Mouse (Mus musculus) Muller cell, postnatal 12 days (primary cell): Measurements from ENCODE around the gene Vinac1.

Experiments
- DNase-seq: peaks from one replicate; pipeline ENCODE4 v3.0.0-alpha.2; 2015; ENCODE audit errors: inconsistent ontology term

The Vinac1 gene

DNA sequence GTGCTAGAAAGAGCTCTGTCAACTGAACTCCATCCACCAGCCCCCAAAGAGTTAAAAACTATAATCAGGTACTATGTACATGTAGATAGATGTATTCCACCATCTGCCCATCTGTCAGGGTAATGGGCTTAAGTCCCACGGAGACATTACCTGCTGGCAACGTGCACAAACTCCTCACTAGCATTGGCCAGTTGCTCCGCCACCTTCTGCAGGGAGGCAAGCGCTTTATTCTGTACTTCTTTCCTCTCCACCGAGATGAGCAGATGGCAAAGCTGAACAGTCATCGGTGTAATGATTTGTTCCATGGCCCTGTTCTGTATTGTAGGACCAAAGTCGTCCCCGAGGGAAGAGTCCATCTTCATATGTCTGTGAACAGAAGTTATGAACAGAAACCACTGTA lies at the start of gene Vinac1:
Gene Vinac1 (minus strand): TSS at position 362 of the 400 bp plus-strand sequence.
- DNase-seq, result no peak

DNA sequence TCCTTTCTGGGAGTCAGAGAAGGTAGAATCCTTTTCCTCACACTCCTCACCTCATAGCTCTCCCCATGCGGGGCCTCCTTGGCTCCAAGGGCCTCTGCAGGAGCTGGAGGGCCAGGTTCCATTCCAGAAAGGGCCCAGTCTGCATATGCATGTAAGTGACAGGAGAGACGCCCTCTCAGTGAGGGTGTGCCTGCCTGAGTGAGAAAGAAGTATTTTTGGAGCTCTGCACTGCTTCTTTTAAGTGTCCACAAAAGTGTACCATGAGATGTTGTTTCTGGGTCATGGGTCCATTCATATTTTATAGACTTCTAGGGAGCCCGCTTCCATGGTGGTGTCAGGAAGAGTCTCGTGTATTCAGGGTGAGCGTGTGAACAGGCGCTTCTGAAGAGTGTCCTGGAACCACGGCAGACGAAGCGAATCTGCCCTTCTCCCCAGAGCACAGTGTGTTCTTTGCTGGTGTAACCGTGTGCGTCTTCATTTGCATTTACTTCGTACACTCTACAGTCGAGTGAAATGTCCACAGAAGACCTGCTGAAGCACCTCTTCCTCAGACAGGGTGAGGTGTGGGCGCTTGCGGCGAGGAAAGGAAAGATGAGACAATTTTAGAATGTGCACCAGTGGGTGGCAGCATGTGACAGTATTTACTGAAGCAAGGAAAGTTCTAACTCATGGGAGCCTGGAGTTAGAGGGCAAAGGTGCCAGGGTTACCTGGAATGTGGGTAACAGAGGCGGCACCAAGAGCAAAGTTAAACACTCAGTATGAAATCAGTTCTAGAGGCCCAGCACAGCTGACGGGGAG lies 46.2 kb upstream of the Vinac1 start:
- DNase-seq, result no peak

DNA sequence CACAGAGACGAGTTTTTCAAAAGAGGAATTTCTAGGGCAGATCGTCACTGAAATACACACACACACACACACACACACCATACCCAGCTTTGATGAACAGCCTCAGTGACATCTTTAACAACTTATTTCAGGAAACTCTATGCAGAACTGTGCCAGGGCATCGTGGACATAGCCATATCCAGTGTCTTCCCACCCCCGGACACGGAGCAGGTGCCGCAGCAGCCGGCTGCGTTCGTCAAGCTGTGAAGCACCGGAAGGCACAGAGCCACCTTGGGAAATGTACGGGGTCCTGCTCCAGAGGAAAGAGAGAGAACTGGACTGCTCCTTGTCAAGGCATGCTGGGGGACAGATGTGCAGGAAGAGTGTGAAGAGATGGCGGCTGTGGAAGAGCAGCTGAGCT lies 44.8 kb upstream of the Vinac1 start:
- DNase-seq, result no peak

DNA sequence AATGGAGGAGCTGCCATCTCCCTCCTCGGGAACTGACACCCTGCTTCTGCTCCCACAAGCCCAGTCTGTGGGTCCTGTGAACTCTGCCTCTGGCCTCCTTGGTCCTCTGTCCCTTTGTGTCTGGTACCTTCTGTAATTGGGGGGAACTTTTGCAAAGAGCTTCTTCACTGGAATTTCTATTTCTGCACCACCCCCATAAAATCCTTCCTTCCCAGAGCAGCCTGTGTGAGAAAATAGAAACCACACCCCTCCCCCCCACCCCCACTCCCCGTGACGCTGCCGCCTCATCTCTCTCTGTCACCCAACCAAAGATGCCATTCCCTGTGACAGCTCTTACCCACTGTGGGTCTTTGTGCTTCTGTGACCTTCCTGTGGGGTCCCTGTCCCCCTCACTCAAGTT lies 42.4 kb upstream of the Vinac1 start:
- no peak for DNase-seq

DNA sequence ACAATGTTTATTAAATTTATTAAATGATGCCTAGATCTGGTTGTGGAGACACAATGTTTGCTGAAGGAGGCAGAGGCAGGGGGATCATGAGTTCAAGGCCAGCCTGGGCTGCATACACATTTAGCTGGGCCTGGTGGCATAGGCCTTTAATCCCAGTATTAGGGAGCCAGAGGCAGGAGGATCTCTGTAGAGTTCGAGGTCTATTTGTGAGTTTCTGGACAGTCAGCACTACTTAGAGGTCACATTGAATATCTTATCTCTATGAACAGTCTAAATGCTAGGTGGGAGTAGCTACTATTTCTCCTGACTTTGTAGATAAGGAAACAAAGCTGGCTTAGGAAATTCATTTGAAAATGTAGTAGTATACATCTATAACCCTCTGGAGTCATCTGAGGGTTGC lies 39.5 kb upstream of the Vinac1 start:
- no peak for DNase-seq

DNA sequence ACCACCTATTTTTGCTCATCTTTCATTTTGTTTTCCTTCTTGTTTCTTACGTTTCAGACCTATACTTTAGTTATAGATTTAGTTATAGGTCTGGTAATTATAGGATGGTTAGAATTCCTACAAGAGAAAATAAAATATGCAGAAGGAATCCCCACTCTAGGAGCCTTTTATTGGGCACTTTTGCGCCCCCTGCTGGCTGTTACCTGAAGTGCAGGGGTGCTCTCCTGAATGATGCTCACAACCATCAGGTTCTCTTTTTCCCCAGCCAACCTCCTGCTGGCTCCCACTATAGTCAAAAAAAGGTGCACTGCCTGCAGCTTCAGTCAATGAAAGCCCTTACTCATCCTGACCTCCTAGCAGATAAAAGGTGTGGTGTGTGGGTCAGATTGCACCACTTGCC lies 37.0 kb upstream of the Vinac1 start:
- DNase-seq, result peak; percentile 5

DNA sequence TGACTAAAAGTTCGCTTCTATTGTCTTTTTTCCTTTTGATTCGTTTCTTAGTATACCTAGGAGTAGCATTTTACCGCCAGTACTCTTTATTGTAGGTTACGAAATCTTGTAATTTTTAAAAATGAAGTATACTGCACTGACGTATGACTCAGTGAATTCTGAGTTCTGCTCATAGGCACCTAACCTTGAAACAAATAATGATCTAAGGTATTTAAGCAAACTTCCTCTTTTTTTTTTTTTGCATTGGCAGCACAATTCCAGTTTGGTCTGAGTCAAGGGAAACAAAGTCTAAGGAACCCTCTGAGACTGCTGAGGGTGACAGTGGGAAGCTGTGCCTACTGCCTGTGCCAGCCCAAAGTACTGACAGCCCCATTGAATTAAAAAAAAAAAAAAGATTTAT lies 35.5 kb upstream of the Vinac1 start:
- no peak for DNase-seq

DNA sequence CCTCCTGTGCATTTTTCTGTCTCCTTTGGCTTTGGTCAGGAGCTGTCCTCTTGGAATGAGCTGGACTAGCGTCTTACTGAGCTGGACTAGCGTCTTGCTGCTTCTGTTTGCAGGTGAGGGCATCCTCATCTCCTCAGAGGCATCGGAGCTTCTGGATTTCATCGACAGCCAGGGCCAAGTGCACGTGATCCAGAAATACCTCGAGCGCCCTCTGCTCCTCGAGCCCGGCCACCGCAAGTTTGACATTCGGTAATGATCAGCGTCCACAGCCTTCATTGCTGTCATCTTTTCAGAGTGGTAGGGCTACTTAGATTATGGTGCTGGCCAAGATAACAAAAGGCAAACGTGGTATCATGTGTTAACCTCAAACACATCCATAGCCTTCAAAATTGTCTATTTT lies 33.1 kb upstream of the Vinac1 start:
- DNase-seq, result no peak

DNA sequence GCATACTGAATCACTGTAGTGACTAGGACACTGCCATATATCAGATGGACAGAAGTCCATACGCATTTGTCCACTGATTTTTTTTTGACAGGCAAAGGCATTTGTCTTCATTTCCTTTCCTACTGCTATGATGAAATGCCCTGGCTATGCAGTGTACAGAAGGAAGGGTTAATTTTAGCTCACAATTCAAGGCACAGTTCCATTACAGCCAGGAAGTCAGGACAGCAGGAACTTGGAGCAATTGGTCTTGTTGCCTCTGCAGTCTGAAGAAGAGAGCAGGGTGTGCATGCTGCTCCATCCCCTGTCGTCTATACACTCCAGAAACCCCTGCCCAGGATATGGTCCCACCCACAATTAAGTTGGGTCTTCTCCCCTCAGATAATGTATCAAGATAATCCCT lies 31.2 kb upstream of the Vinac1 start:
- no peak for DNase-seq

DNA sequence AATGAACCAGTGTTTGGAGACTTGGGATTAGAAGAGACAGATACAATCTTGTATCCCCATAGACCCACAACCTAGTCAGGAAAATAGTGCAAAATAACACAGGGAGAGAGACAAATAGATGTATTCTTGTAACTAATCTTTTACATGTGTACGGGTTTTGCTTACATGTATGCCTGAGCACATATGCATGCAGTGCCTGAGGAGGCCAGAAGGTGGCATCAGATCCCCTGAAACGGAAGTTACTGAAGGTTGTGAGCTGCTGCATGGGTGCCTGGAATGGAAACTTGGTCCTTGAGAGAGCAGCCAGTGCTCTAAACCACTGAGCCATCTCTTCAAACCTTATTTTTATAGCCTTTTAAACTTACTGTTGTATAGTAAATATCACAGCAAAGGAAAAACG lies 30.3 kb upstream of the Vinac1 start:
- DNase-seq, result no peak

DNA sequence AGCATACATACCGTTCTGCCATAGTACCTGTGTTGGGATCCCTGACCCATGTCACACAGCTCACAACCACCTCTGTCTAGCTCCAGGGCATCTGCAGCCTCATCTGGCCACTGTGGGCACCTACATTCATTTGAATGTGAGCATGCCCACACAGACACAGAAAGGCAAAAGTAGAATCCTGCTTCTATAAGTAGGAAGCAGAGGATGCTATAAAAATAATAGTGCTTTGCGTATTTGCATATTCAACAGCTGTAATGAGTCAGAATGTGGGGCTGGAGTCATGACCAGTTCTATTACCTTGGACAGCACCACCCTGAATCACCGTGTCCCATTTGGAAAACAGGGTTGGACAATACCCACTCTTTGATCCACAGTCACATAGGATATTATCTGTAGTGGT lies 22.3 kb upstream of the Vinac1 start:
- no peak for DNase-seq

DNA sequence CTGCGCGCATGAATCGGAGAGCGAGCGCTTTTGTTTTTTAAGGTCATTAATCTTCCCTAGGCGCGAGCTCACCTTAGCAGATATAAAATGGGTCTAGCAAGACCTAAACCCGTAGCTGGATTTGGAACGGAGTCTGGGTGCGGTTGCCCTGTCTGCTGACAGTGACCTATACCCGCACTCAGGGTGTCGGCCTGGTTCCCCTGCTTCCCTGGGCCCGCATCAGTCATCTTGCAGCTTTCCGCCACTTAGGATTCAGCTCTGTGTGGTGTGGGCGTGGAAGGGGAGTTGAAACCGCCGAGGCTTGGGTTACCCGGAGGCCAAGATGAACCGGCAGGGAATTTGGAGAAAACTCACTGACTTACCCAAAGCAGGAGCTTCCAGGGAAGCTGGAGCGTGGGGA lies 18.4 kb upstream of the Vinac1 start:
- DNase-seq, result peak; percentile 79

DNA sequence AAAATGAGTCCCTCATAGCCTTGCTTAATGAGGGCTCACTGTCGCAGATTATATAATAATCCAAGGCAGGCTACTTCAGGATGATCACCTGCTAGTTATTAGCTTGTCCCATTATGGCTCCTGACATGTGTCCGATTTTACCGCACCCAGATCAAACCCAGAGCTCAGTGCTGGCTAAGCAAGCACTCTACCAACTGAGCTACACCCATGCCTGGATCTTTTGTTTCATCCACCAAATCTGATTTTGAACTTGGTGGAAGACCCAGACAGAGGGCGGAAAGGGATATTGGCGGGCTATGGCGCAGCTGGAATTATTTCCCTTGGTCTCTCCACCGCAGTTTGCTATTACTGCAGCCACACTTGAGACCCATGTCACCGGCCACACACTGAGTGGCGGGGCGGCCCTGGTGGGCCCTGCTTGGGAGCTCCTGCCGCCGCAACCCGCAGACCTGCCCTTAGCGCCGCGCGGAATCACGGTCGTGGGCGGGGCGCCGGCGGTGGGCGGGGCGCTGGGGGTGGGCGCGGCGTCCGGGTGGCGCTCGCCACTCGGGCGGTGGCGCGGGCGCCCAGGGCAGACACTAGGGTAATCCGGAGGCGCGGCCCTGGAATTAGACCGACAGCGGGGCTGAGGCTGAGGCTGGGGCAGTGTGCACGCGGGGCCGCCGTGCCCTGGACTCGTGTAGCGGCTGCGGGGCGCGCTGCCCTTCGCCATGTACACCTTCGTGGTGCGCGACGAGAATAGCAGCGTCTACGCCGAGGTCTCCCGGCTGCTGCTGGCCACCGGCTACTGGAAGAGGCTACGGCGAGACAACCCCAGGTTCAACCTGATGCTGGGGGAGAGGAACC lies 17.7 kb upstream of the Vinac1 start, which contains the start of gene Ttl:
Gene Ttl (plus strand): TSS at position 506 of the 846 bp plus-strand sequence.
- DNase-seq, result peak; percentile 86

DNA sequence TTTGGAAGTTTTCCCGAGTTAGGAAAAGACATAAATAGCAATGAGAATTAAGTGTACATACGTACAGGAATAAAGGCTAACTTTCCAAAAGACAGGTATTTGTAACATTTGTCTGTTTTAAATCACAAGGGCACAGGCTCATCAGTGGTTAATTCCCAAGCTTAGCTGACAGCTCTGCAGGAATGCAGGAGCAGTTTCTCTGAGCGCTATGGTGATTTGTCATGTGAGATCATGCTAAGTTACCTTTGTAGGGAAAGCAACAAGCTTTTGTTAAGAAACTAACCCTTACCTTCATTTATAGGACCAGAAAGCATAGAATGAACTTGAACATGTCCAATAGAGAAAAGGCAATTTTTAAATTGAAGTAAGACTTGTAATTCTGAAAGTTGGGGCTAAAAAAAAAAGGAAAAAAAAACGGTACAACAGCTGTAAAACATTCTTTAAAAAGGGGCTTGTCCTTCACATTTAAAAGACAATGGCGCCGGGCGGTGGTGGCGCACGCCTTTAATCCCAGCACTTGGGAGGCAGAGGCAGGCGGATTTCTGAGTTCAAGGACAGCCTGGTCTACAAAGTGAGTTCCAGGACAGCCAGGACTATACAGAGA lies 13.6 kb upstream of the Vinac1 start:
- DNase-seq, result no peak

DNA sequence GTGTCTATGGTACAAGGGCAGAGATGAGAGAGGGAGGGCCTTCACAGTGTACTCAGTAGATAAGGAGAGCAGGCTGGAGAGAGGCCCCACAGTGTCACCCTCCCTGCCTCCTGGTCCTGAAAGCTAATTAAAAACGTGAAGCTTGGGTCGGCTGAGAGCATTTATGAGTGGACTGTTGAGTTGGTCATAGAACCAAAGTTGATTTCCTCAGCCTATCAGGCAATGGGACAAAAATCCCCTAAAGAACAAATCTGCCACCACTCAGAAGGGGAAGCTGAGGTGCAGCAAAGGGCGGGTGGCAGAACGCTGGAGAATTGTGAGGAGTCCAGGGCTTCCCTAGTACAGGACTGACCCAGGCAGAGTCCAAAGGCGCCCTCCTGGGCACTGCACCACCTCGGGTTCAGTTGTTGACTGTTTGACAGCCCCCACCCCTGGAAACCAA lies 10.0 kb upstream of the Vinac1 start:
- no peak for DNase-seq

DNA sequence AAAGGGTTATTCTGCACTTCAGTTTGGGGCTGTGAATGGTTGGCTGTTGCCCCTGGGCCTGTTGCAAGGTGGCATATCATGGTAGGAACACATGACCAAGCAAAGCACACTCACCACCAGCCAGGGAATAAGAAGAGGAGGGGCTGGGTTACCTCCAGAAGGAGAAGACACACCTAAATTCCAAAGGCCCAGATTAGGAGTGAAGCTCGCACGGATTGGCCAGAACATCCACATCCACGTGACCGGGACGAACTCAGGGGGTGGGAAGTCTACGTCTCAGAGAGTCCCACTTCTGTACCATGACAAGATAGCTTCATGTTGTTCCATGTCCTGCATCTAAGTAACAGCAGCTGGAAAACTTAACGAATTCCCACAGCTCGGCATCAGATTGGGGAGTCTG lies 9.3 kb upstream of the Vinac1 start:
- DNase-seq, result no peak

DNA sequence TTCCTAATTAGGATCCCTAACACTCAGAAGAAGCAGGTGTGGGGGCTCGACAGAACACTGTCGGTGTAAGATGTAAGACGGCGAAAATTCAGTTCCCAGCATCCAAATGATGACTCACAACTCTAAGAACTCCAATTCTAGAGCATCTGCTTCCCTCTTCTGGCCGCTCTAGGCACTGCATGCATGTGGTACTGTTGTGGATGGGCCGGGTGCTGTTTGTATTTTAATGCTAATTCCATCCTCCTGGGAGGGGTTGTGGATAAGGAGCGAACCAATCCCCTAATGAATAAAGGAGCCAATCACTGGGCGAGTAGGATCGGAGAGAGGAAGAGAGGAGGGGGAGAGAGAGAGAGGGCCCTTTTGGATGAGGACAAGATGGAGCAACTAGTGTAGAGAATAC lies 8.6 kb upstream of the Vinac1 start:
- no peak for DNase-seq

DNA sequence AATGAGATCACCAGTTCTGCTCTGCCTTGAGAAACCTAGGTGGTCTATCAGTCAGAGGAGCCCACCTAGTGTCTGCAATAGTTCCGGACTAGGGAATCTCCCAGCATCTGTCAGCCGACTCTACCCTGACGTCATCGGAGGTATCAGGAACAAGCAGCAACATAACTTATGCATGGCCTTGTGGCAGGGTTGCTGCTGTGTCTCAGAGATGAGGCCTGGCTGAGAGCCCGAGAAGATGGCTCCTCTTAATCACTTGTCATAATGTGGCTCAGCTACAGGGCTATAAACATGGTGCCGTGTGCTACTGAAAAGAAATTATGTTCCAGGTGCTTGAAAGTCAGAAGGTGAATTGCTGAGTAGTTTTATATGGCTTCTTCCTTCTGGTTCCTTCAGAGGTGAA lies 7.8 kb upstream of the Vinac1 start:
- no peak for DNase-seq

DNA sequence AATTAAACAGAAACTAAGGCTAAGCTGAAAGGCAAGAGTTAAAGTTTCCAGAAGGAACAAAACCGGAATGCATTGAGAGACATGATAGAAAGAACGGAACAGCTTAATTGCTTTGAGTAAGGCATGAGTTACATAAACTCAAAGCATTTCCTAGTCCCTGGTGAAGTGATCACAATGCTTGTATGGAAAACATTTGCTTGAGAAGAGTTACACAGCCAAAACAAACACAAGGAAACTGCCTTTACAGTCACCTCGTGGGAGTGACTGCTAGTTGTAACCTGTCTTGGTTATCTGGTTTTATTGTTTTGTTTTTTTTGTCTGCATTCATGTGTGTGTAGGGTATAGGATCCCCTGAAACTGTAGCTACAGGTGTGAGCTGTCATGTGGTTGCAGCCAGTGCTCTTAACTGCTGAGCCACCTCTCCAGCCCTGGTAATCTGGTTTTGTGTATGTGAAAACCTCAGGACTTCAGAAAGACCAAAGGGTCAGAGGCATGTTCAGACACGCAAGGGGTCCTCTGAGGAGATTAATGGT lies 4.5 kb upstream of the Vinac1 start:
- DNase-seq, result no peak

DNA sequence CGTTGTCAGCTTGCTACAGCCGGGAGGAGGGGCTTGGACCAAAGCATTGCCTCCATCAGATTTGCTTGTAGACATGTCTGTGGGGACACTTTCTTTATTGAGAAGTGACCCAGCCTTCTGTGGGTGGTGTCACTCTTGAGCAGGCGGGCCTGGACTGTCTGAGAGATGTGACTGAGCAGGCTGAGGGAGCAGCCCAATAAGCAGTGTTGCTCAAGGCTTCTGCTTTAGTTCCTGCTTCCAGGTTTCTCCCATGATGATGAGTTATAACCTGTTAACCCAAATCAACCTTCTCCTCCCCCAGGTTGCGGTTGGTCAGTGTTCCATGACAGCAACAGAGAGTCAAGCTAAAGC lies 1.2 kb downstream of the Vinac1 start:
- no peak for DNase-seq

DNA sequence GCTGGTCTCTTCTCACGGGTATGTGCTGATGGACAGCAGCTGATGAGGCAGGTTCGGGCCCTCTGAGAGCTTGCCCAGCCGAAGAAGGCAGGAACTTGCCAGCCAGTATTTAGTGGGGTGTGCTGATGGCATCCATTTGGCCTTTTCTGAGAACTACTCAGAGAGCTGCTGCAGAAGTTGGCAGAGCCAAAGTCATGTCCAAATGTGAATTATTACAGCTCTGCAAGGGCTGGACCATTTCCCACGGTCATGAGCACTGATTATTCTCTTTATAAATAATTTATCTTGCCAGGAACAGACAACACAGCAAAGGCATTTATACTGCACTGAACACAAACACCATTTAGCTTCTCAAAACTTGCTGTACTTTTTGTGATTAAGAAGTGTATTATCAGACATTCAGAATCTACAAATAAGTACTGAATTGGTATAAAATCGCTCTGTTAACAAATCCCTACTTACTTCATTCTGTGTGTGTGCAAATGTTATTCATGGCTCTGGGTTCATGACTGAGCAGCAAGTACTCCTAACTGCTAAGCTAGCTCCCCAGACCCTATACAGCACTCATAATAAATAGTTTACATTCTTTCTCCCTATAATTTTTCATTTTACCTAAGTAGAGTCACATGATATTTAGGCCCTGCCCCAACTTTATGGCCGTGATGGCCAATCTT lies 1.7 kb downstream of the Vinac1 start:
- no peak for DNase-seq

DNA sequence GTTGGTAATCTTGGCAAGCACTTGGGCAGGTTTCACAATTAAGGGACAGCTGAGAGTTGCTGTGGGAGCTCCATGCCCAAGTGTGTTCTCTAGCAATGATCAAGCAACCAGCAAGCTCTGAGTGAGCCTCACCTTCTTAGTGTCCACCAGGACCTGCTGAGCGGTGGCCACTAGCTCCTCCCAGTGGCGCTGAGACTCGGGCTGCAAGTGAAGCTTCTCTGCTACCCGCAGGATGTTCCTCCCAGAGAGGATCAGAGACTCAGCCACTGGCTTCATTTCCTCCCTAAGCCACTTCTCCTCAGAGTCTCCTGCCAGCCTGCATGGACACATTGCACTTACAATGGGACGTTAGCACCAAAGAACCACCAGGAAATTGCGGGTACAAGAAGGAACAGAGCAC lies 7.4 kb downstream of the Vinac1 start:
- DNase-seq, result no peak
